Mouse (Mus musculus) G1E (cell line): ENCODE results near the gene Fam155a.

Experiments
- CTCF ChIP-seq: IDR thresholded peaks from 2 replicates; pipeline ENCODE4 v1.5.1; 2012; ENCODE audit warnings: low read depth, low read length, inconsistent platforms, mixed read lengths
- TAL1 ChIP-seq: conservative IDR thresholded peaks from 2 replicates; pipeline ENCODE4 v1.6.1; 2012; ENCODE audit warnings: low read depth, low read length, inconsistent platforms, mixed read lengths

GRCm38 (mm10) chr8:9569516-9570170 is 201.3 kb downstream of the Fam155a start:
- TF ChIP-seq CTCF: no peak
- no peak for TF ChIP-seq TAL1
